Mouse (Mus musculus) limb, embryonic 13.5 days (tissue): ENCODE data around the gene Podxl. TPM values are rescaled to one million over a fixed set of nuclear protein-coding genes. Genes with fewer than 3 reads are reported as not detected.
"Not testable (repeated sequence)": the region's sequence is repeated elsewhere in the genome, so short reads cannot be mapped to it uniquely, and the experiment has no call there.

Source experiments
- ATAC-seq: fragments of 200-750 bp; cut with Nextera tagmentation; 2 replicates; pipeline ENCODE4 v1.8.0; 2017; ENCODE audit warnings: low read depth, moderate number of reproducible peaks, moderate TSS enrichment; ENCODE audit not compliant: low FRiP score
- H3K27ac ChIP-seq: fragments of 300-500 bp; sonication (generic); 2 replicates; pipeline ENCODE4 v1.5.1; 2015; ENCODE audit warnings: inconsistent platforms, mild to moderate bottlenecking, moderate library complexity
- H3K27me3 ChIP-seq: fragments of 300-500 bp; sonication (generic); 2 replicates; pipeline ENCODE4 v1.6.1; 2015; ENCODE audit warnings: mild to moderate bottlenecking, inconsistent platforms
- H3K36me3 ChIP-seq: fragments of 300-500 bp; sonication (generic); 2 replicates; pipeline ENCODE4 v1.6.1; 2015; ENCODE audit warnings: inconsistent platforms, mild to moderate bottlenecking, moderate library complexity
- H3K4me1 ChIP-seq: fragments of 300-500 bp; sonication (generic); 2 replicates; pipeline ENCODE4 v1.6.1; 2015; ENCODE audit warnings: inconsistent platforms
- H3K4me2 ChIP-seq: fragments of 300-500 bp; sonication (generic); replicated peaks from 2 replicates; pipeline ENCODE4 v1.6.1; 2015; ENCODE audit warnings: inconsistent platforms, mild to moderate bottlenecking, moderate library complexity
- H3K4me3 ChIP-seq: fragments of 300-500 bp; sonication (generic); 2 replicates; pipeline ENCODE4 v1.5.1; 2015; ENCODE audit warnings: moderate library complexity, mild to moderate bottlenecking, inconsistent platforms
- H3K9ac ChIP-seq: fragments of 300-500 bp; sonication (generic); 2 replicates; pipeline ENCODE4 v1.6.1; 2015; ENCODE audit warnings: mild to moderate bottlenecking, inconsistent platforms
- H3K9me3 ChIP-seq: fragments of 300-500 bp; sonication (generic); 2 replicates; pipeline ENCODE4 v1.6.1; 2016; ENCODE audit warnings: inconsistent platforms
- WGBS: fragments of 180-500 bp; shearing (Covaris S2); methylation state at CpG from one replicate; pipeline ENCODE4 v1.1.7; 2015; 5-methylcytosine and 5-hydroxymethylcytosine counted together
- polyA plus RNA-seq: library from polyadenylated mRNA; unstranded; fragments of >200 nt; fragmentation: Nextera tagmentation; extraction: Ambion mirVana; gene quantifications from 2 replicates; pipeline ENCODE4 v1.2.1, GENCODE M21; 2015

Podxl gene
- polyA plus RNA-seq, 1 experiment from 2014 or later, result 7.4 TPM

GRCm38 (mm10) chr6:31564182-31564531 is 376 bp upstream of the Podxl start:
- H3K27ac ChIP-seq, result no peak overlapping the region
- WGBS, result under 1% methylated on average over 18 of the region's 18 CpGs
- no peak for ATAC-seq

GRCm38 (mm10) chr6:31562371-31563080 is 1.3 kb downstream of the Podxl start:
- ATAC-seq, result no peak
- Histone ChIP-seq H3K4me3 (peak overlapping the region; percentile 61), H3K4me1 (peaks cover 31% of the 10 kb centered on the region), H3K27ac (no peak overlapping the region), H3K4me2 (peak overlapping the region; percentile 91), H3K9me3 (no peaks in the 10 kb centered on the region), H3K36me3 (no peaks in the 10 kb centered on the region), H3K27me3 (peaks cover 92% of the 10 kb centered on the region), H3K9ac (no peak overlapping the region)
- WGBS, result 8% methylated on average over 16 of the region's 16 CpGs

More at GRCm38 (mm10) chr6:31564182-31564531, 376 bp upstream of the Podxl start:
- Histone ChIP-seq H3K9me3 (no peaks in the 10 kb centered on the region), H3K9ac (peak overlapping the region; percentile 64; the same call in 1 of the 2 replicates), H3K4me2 (peak overlapping the region; percentile 91), H3K36me3 (no peaks in the 10 kb centered on the region), H3K4me1 (peaks cover 31% of the 10 kb centered on the region), H3K4me3 (peak overlapping the region; percentile 61), H3K27me3 (peaks cover 98% of the 10 kb centered on the region)

- peak overlapping the region; percentile 61 for H3K4me3 ChIP-seq
- H3K4me2 ChIP-seq, result peak overlapping the region; percentile 91
- H3K27me3 ChIP-seq, result peaks cover 87% of the 10 kb centered on the region
- ATAC-seq, H3K27ac ChIP-seq, H3K36me3 ChIP-seq, H3K9ac ChIP-seq, H3K9me3 ChIP-seq: not testable (repeated sequence)
- H3K4me1 ChIP-seq, result peaks cover 31% of the 10 kb centered on the region
- 53% methylated on average over 3 of the region's 3 CpGs for WGBS
These were observed 1.8 kb downstream of the Podxl start for GRCm38 (mm10) chr6:31561948-31562347.

- WGBS, result 17% methylated on average over 13 of the region's 13 CpGs
- no peak for ATAC-seq
- H3K4me2 ChIP-seq, result peak overlapping the region; percentile 24; the same call in 1 of the 2 replicates
These were observed 3.4 kb downstream of the Podxl start for GRCm38 (mm10) chr6:31560138-31560959.

GRCm38 (mm10) chr6:31556460-31557100 is 7.2 kb downstream of the Podxl start:
- H3K4me3 ChIP-seq, result no peak overlapping the region
- no peak overlapping the region for H3K9ac ChIP-seq
- no peaks in the 10 kb centered on the region for H3K36me3 ChIP-seq
- no peak overlapping the region for H3K4me2 ChIP-seq
- peaks cover 35% of the 10 kb centered on the region for H3K27me3 ChIP-seq
- no peaks in the 10 kb centered on the region for H3K9me3 ChIP-seq
- peaks cover 6% of the 10 kb centered on the region for H3K4me1 ChIP-seq
- 81% methylated on average over 7 of the region's 7 CpGs for WGBS
- no peak for ATAC-seq
- no peak overlapping the region for H3K27ac ChIP-seq

More at GRCm38 (mm10) chr6:31560138-31560959, 3.4 kb downstream of the Podxl start:
- Histone ChIP-seq H3K36me3 (no peaks in the 10 kb centered on the region), H3K4me1 (peaks cover 31% of the 10 kb centered on the region), H3K9ac (no peak overlapping the region), H3K4me3 (no peak overlapping the region), H3K27ac (no peak overlapping the region), H3K27me3 (peaks cover 72% of the 10 kb centered on the region), H3K9me3 (no peaks in the 10 kb centered on the region)

GRCm38 (mm10) chr6:31550876-31551532 is 12.8 kb downstream of the Podxl start:
- H3K9ac ChIP-seq, result no peak overlapping the region
- H3K4me3 ChIP-seq, result no peak overlapping the region
- H3K4me1 ChIP-seq, result peaks cover 8% of the 10 kb centered on the region
- no peaks in the 10 kb centered on the region for H3K27me3 ChIP-seq
- no peaks in the 10 kb centered on the region for H3K36me3 ChIP-seq
- no peak overlapping the region for H3K27ac ChIP-seq
- no peaks in the 10 kb centered on the region for H3K9me3 ChIP-seq
- ATAC-seq, result no peak
- no peak overlapping the region for H3K4me2 ChIP-seq
- 72% methylated on average over 22 of the region's 22 CpGs for WGBS

- Histone ChIP-seq H3K27ac (no peak overlapping the region), H3K9me3 (no peaks in the 10 kb centered on the region), H3K9ac (no peak overlapping the region), H3K4me1 (peaks cover 8% of the 10 kb centered on the region), H3K4me2 (no peak overlapping the region), H3K27me3 (no peaks in the 10 kb centered on the region), H3K4me3 (no peak overlapping the region), H3K36me3 (no peaks in the 10 kb centered on the region)
- 64% methylated on average over 5 of the region's 5 CpGs for WGBS
- ATAC-seq, result no peak
These were observed 14.3 kb downstream of the Podxl start for GRCm38 (mm10) chr6:31549361-31550051.

GRCm38 (mm10) chr6:31544318-31544717 is 19.5 kb downstream of the Podxl start:
- WGBS, result 53% methylated on average over 4 of the region's 4 CpGs
- H3K4me3 ChIP-seq, result no peak overlapping the region
- H3K9ac ChIP-seq, result no peak overlapping the region
- 0 out of 2 replicates have a peak, but pooled peaks cover 2% of the 10 kb centered on the region for H3K4me1 ChIP-seq
- ATAC-seq, result no peak
- no peaks in the 10 kb centered on the region for H3K9me3 ChIP-seq
- no peaks in the 10 kb centered on the region for H3K36me3 ChIP-seq
- no peaks in the 10 kb centered on the region for H3K27me3 ChIP-seq
- H3K27ac ChIP-seq, result no peak overlapping the region
- no peak overlapping the region for H3K4me2 ChIP-seq

GRCm38 (mm10) chr6:31540018-31540417 is 23.8 kb downstream of the Podxl start:
- no peak for ATAC-seq
- Histone ChIP-seq H3K9me3 (no peaks in the 10 kb centered on the region), H3K4me2 (no peak overlapping the region), H3K27me3 (no peaks in the 10 kb centered on the region), H3K36me3 (no peaks in the 10 kb centered on the region), H3K9ac (no peak overlapping the region), H3K4me3 (no peak overlapping the region), H3K4me1 (no peaks in the 10 kb centered on the region), H3K27ac (no peak overlapping the region)
- WGBS, result 89% methylated on average over 6 of the region's 6 CpGs

- WGBS, result 96% methylated on average over 1 of the region's 1 CpGs
- Histone ChIP-seq H3K4me3 (no peak overlapping the region), H3K9ac (no peak overlapping the region), H3K36me3 (no peaks in the 10 kb centered on the region), H3K27ac (no peak overlapping the region), H3K9me3 (no peaks in the 10 kb centered on the region), H3K4me1 (no peaks in the 10 kb centered on the region), H3K27me3 (no peaks in the 10 kb centered on the region), H3K4me2 (no peak overlapping the region)
- no peak for ATAC-seq
These were observed 25.7 kb downstream of the Podxl start for GRCm38 (mm10) chr6:31538112-31538511.

GRCm38 (mm10) chr6:31537193-31537592 is 26.6 kb downstream of the Podxl start:
- WGBS, result 86% methylated on average over 4 of the region's 4 CpGs

More at GRCm38 (mm10) chr6:31537193-31537592, 26.6 kb downstream of the Podxl start:
- Histone ChIP-seq H3K9me3 (no peaks in the 10 kb centered on the region), H3K27ac (no peak overlapping the region), H3K4me1 (no peaks in the 10 kb centered on the region), H3K4me2 (no peak overlapping the region), H3K36me3 (no peaks in the 10 kb centered on the region), H3K4me3 (no peak overlapping the region), H3K9ac (no peak overlapping the region), H3K27me3 (no peaks in the 10 kb centered on the region)
- no peak for ATAC-seq
